Mouse (Mus musculus): ENCODE measurements at regions not wholly inside any gene's neighbourhood (a gene's known extent, or its start where the extent isn't known, plus 50 kb on each side); places are given as distances from the start of the nearest gene placed in this dataset.

DNA sequence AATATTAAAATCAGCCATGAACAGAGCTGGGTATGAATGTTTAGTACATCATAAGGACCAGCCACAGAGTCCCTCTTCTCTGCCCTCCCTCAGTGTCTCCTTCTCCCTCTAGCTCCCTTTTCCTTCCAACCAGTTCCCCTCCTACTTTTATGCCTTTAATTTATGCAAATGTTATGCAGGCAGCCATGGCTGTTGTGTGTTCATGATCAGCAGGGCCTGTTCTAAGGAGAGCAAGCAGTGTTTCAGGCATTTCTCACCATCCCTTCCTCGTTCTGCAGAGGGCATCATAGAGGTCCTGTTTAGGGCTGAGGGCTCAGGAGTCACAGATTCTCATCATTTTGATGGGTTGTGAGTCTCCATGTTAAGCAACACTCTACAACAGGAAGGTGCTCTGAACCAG lies 162.4 kb upstream of the Dkk2 start:
- no peak for DNase-seq

DNA sequence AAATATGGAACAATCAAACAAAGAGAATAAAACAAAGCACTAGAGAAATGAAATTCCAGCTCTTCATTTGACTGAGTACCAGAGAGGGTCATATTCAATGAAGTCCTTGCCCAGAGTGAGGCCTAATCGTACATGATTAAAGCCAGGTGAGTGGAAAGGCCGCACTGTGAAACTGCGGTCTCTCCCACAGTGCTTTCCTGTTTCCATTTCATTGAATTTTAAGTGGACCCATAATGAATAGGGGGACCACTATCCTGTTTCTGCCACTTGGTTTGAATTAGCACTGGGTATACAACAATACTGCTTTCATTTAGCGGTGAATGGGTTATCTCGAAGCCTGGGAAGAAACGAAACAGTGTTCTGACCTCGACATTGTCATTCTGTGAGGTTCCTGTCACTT lies 144.2 kb upstream of the Dkk2 start:
- no peak for DNase-seq

DNA sequence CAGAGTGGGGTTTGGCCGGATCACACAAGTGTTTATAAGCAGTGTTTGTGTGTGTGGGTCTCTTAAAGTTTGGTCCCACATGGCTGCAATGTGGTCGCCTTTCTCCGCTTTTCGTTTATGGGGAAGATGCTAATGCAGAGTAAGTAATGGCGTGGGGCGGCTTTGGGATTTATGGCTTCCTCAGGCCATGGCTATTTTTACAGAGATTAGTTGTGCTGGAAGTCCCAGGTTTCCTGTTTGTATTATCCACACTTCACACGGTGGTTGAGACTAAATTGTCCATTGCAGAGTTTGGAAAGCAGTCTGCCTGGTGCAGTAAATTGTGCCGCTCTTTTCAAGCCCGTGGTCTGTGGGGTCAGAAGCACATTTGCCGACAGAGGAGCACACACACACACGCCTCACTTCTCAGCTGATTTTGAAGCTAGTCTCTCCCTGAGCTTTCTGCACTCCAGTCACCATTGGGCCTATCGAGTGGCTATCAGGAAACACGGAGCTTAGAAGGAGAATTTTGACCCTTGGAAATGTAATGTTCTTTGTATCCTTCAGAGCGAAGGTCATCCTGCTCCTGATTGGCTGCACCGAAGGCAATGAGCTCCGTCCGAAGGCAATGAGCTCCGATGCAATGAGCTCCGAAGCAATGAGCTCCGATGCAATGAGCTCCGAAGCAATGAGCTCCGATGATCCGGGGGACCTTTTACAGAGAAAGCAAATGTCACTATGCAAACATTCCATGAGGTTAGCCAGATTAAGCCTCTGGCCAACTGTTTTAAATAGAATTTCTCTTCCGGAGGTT lies 142.9 kb upstream of the Dkk2 start:
- no peak for DNase-seq

DNA sequence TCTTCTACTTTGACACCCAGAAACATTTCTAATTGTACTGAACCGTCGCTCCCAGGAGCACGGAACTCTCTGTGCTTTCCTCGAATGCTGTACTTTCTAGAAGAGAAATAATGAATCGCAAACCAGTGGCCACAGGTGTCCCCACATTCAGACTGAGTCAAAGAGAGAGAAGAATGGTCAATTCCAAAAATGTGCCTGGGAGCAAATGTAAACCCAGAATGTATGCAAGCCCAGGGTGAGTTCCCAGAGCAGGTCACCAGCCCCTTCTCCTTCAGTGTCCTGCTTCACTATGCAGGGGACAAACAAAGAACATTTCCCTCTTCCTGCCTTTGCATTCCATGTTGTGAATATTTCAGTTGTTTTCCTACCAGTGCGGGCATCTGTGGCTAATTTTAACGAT lies 141.7 kb upstream of the Dkk2 start:
- no peak for DNase-seq

DNA sequence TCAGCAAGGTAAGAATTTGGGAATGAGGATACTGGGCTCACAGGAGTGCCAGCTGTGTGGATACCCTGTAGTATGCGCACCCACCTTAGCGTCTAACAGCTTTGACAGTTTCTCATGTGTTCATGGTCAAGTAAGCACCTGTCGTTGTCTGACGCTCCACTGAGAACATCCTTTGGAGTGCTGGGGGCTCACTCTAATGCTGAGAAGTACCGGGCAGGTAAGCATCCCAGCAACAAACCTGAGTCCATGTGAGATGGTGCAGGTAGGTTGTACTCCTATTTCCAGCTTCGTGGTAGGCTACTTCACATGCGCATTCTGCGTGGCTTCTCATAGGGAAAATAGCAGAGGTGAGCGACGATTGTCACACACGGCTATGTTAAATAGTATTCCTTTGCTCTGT lies 129.3 kb upstream of the Dkk2 start:
- DNase-seq: no peak

DNA sequence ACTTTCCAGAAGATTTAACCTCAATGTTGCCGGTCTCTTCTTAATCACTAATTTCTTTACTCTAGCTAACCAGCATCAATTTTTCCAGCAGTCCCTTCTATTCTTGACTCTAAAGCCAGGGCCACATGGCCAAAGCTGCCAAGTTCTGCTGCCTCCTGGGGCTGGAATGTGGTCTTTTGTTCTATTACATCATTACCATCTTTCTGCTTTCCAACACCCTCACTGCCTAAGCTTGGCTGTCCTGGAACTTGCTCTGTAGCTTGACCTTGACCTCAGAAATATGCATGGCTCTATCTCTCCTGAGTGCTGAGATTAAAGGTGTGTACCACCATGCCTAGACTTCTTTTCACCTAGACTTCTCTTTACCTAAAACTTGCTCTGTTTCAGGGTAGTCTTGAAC lies 124.5 kb upstream of the Dkk2 start:
- DNase-seq: no peak

DNA sequence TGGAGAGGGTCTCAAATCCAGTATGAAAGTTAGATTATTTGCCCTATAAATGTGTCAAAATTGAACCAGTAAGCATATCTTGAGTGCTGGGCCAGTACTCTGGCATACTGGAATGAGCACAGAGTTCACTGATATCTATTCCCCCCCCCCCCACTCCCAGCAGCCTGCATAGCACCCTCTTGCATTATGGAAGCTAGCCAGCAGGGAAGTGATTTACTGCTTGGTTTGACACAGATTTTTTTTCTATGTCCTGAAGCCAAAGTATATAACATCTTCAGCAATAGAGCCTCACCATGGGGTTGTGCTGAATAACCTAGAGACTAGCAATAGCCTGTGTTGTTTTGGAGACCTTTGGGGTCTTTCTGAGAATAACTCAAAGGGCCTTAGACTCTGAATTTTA lies 123.5 kb upstream of the Dkk2 start:
- no peak for DNase-seq

DNA sequence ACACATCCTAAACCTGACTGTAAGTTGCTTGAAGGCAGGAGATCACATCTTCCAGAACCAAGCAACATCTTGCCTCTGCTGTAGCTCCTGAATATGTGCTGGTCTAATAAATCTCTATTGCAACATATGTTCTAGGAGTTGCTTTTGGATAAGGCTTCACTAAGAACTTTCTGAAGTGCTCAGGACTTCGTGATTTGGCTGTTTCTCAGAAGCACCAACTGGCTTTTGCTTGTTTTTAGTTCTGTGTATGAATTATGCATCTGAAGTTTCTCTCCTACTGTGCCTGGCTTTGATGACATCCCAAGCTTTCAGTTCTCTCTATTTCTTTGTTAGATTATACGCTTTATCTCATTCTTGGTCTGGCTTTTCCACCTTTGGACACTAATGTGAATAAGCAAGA lies 122.2 kb upstream of the Dkk2 start:
- no peak for DNase-seq

DNA sequence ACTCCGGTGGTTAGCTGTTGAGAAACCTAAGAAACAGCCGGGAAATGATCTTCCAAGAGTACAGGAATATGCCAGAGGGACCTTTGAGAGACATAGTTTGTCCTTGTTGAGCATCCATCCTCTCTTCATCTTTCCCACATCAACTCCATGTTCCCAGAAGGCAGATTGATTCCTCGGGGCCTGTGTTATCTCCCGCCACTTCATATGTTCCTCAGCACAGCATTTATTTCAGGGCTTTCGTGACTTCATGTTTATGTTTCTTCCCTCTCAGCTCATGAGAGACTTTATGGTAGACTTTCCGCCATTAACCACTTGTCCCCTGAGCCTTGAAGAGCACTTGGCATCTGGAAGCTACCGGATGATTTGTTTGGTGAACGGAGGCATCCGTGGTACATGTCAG lies 120.1 kb upstream of the Dkk2 start:
- DNase-seq: no peak

DNA sequence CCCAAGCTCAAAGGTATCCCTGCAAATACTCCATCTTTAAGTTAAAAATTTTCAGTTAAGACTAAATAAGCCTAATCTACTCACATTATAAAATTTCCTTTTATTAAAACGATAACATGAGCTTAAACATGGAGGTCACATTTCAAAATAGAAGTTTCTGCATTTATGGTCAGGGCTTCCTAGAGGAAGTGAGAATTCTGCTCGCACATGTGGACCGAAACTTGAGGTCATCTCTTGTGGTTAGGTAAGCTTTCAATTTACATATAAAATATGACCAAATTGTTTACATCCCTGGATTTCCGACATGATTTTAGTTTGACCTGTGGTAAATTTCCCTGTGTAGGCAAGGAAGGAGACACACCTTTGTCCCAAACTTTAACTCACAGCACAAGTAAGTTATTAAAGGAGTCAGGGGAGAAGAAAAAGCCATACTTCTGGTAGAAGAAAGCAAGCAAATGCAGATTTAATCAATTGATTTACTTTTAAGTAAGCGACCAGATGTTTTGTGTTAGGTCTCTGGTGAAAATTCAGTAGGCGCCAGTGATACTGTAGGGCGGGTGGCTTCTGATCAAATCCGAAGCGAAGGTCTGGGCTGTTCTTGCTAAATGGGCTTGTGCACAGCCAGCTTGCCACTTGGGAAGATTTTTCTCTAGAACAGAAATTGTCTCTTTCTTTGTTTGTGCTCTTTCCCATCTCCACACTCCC lies 119.5 kb upstream of the Dkk2 start:
- DNase-seq: no peak

DNA sequence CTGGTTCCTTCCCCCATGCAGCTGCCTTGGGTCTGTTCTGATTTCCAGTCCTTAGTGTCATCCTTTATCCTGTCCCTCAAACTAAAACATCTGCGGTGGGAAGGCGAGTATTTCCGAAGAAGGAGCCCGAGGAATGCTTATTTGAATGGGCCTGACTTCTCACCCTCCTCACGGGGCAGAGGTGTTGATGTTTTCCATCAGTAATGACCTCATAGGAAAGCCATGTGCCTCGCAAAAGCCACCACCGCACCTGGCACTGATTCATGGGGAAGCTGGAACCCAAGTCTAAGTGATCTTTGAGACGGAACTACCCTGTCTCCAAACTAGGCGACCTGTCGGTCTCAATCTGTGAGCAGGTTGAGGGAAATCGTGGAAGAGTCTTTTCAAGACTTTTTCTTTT lies 117.8 kb upstream of the Dkk2 start:
- no peak for DNase-seq

DNA sequence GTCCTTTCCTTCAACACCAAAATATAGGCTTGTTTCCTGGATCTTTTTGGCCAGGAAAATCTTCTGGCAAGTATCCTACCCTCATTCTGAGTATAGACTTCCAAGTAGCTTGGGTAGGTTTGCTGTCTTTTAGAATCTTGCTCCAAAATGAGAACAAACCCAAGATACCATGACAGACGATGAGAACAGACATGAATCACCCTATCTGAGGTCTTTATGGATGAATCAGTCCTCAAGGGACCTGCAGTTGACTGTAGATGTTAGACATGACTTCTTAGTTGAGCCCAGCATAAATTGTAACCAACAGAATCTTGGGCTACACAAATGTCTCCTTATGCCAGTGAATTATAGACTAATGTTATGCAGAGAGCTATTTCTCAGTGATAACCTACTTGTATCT lies 114.3 kb upstream of the Dkk2 start:
- no peak for DNase-seq

DNA sequence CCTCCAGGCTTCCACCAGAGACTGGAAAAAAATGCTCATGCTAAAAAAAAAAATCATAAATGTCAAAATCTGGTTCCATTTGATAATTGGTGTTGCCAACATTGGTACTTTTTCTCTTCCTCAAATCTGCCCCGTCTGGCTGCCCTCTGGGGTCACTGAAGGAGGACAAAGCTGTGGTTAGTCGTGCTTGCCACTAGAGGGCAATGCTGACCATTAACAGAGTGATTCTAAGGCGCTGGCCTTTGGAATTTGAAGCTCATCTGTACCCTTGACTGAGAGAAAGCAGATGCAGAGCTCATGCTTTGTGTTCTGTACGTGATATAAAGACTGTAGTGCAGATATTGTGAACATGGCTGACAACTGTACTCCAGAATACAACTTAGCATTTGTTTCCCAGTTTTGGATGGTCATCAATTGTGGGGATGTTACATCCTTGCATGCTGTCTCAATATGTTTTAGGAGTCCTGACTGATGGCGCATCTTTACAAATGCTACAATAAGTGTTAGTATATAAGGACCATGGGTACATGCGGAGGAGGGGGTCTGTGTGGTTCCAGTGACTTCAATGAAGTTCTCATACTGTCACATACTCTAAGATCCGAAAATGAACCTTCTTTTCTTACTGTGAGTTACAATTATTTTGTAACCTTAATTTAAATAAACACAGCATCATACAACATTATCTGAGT lies 109.0 kb upstream of the Dkk2 start:
- DNase-seq: peak; percentile 22 to 39

DNA sequence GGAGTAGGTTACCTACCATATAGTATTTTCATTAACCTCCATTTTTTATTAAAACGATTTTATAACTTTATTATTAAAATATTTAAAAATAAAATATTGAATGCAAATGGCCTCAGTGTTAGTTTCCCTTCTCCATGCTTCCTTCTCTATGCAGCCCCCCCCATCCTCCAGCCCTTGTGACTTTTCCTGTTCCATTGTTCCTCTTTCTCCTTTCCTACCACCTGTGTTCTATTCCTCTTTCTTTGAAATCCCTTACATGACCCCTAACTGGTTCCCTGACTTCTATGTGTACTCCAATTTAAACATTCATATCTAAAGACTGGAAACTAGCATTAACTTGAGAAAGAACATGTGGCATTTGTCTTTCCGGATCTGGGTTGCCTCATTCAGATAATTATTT lies 101.8 kb upstream of the Dkk2 start:
- DNase-seq: no peak

DNA sequence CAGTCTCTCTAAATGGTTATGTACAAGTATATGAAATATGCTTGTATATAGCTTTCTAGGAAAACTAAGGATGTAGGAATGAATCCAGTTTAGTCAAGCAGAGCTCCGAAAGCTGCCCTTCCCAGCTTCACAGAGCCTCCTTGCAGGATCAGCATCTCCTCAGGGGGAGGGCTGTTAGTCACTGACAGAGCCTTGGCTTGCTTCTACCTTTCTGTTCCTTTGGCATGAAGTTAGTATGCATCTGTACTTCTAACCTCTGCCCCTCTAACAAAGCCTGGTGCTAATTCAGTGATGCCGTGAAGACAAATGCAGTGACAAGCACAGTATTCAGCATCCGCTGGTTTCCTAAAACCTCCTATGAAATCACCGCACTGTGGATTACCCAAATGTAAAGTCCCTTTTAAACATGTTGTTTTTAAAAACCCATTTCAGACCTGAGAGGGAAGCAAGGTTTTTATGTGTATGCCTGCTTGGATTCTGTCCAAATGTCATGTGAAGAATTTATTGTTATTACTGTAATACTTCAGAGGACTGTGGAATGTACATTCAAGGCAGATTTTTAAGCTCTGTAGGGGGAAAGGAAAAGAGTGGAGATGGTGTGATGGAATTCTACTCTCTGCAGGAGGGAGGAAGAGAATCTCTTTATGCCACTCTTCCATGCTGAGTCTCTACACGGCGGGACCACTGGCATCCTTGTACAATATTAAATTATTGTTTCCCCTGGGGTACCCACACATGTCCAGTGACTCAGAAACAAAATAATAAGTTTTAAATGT lies 86.1 kb upstream of the Dkk2 start:
- DNase-seq: no peak

DNA sequence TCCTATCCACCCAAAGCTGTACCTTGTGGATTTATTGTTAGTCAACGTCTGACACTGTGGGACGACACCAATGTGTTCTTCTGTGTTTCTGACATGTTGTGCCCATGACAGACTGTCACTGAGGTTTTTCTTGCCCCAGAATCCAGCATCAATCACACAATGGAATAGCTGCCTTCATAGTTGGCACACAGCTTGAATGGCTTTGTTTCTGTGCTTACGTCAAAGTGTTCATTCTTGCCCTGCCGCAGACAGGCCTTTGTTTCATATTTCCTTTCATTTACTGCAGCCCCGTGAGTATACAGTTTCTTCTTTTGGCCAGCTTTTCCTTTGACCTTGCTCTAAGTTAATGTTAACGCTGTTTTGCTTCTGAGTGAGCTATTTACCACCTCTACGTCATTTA lies 78.9 kb upstream of the Dkk2 start:
- no peak for DNase-seq

DNA sequence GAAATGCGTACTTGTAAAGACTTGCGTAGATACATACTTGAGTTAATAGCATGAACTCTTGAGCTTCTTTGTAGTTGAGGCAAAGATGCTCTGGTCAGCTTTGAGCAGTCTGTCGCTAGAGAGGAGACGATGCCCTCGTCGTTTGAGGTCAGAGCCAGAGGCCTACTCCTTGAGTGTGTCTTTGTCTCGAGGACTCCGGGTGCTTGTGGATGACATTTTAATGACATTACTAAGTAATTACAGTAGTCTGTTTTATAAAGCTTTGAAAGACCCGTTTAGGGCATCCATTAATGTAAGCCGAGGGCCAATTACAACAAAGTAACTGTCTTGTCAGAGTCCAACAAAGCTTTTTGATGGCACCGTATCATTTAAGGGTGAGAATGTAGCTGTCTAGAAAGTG lies 78.2 kb upstream of the Dkk2 start:
- DNase-seq: no peak

DNA sequence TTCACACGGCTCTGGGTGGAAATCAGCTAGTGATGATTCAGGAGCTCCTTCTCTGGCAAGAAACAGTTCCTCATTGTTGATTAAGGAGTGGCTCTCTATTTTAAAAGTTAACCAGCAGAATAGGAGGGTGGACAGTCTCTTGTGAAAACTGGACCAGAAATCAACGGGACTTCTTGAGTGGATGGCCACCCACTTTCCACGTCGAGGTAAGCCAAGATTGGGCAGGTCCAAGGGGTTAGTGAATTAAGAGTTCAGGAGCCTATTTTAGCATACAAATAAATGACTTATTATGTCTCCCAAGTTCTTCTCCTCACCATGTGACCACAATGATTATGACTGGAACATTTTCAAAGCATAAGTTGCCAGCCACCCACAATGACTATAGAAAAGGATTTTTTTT lies 77.7 kb upstream of the Dkk2 start:
- no peak for DNase-seq

DNA sequence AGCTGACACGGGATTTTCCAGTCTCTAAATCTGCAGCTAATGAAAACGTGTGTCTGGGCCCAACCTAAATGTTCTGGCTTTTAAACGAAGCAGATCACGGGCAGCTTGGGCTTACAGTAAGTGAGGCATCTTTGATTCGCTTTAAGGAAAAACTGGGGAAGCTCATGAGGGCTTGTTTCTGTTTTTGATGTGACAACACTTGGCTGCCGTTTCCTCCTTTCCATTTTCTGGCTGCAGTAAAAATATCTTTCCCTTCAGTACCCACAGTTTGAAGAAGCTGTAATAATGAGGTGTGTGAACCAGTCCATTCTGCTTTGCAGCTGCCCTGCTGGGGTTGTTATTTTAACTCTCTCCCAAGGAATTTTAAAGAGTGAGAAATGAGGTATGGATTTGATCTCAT lies 69.9 kb upstream of the Dkk2 start:
- DNase-seq: no peak

DNA sequence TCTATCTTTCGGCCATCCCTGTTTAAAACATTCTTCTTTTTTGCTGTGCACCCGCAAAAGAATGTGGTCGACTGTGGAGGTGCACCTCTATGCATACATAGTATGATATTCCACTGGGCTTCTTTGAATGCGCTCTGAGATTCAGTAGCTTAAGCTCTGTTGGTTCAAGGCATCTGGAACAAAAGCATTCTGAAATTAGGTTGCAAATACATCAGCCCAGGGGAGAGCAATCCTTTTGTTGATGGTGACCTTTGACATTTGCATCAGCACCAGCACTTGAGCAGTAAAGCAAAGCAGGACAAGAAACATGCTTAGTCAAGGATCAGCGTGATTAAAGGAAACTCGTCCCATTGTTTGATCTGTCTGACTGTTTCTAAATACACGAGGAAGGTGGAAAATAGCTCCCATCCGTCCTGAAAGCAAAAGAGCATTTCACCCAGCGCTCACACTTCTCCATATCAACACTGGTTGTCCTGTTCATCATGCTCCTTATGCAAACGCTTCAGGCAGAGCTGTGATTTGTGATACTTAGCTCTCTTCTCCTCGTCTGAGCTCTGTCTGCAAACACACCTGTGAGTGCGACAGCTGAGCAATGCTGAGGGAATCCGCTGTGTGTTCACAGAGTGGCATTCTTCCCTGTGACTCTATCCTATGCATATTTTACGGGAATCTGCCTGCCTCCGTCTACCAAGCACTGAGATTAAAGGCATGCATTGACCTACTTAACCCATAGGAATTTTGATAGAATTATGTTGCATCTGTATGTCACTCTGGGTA lies 67.4 kb upstream of the Dkk2 start:
- no peak for DNase-seq

DNA sequence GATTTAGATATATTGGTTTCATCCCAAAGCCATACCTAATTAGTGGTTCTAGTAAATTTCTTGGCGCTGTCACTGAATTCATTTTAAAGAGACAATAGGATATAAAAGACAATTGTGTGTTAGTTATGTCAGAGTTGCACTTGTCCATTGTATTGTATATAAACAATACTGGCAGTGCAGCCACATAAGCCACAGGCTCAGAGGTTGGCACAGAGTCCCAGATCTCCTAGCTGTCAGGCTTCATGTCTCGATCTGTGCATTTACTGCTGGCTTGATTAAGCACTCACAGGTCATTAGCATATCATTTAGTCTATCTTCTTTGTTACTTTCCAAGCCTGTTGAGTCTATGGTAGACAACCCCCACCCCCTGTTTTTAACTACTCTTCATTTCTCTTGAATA lies 66.6 kb upstream of the Dkk2 start:
- DNase-seq: no peak

DNA sequence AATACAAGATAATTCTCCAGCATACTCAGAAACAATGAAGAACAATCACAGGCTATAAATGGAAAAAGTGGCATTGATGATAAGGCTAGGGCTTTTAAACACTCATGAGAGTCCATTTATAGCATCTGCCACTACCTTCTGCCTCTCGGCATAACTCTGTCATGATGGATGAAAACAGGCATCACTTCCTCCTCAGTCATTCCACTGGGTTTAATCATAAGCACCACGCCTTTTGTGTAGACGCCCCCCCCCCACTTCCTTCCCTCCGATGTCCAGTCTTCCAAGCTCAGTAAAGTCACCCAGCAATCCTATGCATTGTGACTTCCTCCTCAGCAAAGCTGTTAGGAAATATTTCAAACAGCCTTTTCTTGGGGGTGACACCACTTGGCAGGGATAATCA lies 63.1 kb upstream of the Dkk2 start:
- no peak for DNase-seq

DNA sequence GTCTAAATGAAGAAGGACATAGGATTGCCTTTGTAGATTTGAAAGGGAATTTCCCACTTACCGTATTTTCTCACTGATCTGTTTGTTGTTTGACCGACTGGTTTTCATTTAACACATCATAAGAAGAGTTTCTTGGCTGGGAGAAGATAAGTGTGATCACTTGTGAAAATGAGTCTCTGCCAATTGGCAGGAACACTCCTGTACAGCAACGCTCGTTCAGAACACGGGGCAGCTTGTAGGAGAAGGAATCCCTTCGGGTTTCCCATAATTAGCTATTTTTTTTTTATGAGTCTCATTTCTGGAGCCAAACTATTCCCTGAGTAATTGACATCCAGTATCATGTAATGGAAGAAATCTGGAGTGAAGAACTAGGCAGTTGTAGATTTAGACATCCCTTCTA lies 61.8 kb upstream of the Dkk2 start:
- no peak for DNase-seq

Data from cerebellum, postnatal 36 days (tissue).